Mouse (Mus musculus) ovary, adult 10 weeks (tissue): Measurements from ENCODE around the gene Rhox4a2. TPM values are rescaled to one million over a fixed set of nuclear protein-coding genes. Genes with fewer than 3 reads are reported as not detected.

ENCODE experiments used
- polyA plus RNA-seq: library from polyadenylated mRNA; stranded (reverse); fragments of 350-450 nt; fragmentation: Illumina TruSeq; extraction: RNeasy Lipid Tissue Mini Kit (QIAGEN cat#74804); gene quantifications from one replicate; pipeline ENCODE4 v1.2.3, GENCODE M21; 2014

Gene Rhox4a2
- not detected for polyA plus RNA-seq

GRCm38 (mm10) chrX:37390548-37390947 is at the start of gene Rhox4a2:
Rhox4a2 (plus strand) TSS chrX:37390848.

GRCm38 (mm10) chrX:37379728-37380127 is 10.9 kb upstream of the Rhox4a2 start, which contains the start of gene Rhox3a2:
Rhox3a2 (plus strand) TSS chrX:37380028.

DNA sequence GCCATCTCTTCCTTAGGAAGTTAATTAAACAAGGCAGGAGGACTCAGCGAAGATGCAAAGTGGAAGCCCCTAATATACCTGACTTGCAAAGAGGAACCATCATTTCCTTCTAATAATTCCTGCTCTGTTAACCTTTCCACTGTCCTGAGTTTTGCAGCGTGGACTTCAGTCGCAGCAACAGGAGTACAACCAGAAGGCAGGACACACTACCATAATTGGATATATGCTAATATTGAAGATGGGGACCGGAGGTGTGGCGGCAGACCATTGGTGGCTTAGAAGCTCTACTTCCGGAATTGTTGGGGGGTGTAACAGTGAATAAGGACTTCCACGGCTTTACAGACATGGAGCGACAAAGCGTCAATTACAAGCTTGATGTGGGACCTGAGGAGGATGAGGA is 21.1 kb downstream of the Rhox4a2 start, which contains the start of gene Rhox2b:
Rhox2b (plus strand) TSS at position 301 of the 400 bp plus-strand sequence.

DNA sequence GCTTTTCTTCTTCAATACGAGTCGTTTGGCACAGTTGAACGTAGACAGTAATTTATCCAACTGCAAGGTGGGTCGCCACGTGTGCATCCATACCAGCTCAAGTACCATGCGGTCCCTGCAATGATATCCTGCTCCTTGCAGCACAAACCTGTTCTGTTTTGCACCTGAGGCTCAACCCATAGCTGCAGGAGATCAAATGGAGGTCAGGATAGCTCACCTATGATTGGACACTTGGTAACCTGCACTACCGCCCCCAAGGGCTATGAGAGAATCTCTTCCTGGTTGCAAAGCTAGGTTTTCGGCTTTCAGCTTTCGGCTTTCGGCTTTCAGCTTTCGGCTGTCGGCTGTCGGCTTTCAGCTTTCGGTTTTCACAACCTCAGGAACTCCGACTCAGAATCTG is 41.5 kb downstream of the Rhox4a2 start, which contains the start of gene Rhox4b:
Rhox4b (plus strand) TSS at position 301 of the 400 bp plus-strand sequence.

Other genes starting within 250 kb of the Rhox4a2 start
- 1.6 TPM for gene Akap14, start 222.0 kb upstream of the Rhox4a2 start, polyA plus RNA-seq
- gene Ndufa1, start 199.7 kb upstream of the Rhox4a2 start, polyA plus RNA-seq: 149 TPM
- 0.40 TPM for gene Rnf113a1, start 199.6 kb upstream of the Rhox4a2 start, polyA plus RNA-seq
- gene Gm9, start 179.8 kb upstream of the Rhox4a2 start, polyA plus RNA-seq: not detected
- not detected for gene Rhox1, start 168.6 kb upstream of the Rhox4a2 start, polyA plus RNA-seq
- not detected for gene Rhox2a, start 145.9 kb upstream of the Rhox4a2 start, polyA plus RNA-seq
- gene Rhox3a, start 140.9 kb upstream of the Rhox4a2 start, polyA plus RNA-seq: not detected
- not detected for gene Rhox4a, start 125.5 kb upstream of the Rhox4a2 start, polyA plus RNA-seq
- not detected for gene Rhox3a2, start 10.8 kb upstream of the Rhox4a2 start, polyA plus RNA-seq
- not detected for gene Rhox2b, start 21.2 kb downstream of the Rhox4a2 start, polyA plus RNA-seq
- not detected for gene Rhox4b, start 41.6 kb downstream of the Rhox4a2 start, polyA plus RNA-seq
- not detected for gene Rhox2c, start 62.8 kb downstream of the Rhox4a2 start, polyA plus RNA-seq
- gene Rhox3c, start 67.7 kb downstream of the Rhox4a2 start, polyA plus RNA-seq: not detected
- gene Rhox4c, start 89.5 kb downstream of the Rhox4a2 start, polyA plus RNA-seq: not detected
- gene Rhox2d, start 102.6 kb downstream of the Rhox4a2 start, polyA plus RNA-seq: not detected
- gene Rhox4d, start 123.5 kb downstream of the Rhox4a2 start, polyA plus RNA-seq: not detected
- gene Rhox2e, start 139.6 kb downstream of the Rhox4a2 start, polyA plus RNA-seq: not detected
- not detected for gene Rhox3e, start 151.2 kb downstream of the Rhox4a2 start, polyA plus RNA-seq
- not detected for gene Rhox4e, start 166.6 kb downstream of the Rhox4a2 start, polyA plus RNA-seq
- gene Rhox2f, start 180.6 kb downstream of the Rhox4a2 start, polyA plus RNA-seq: not detected
- gene Rhox3f, start 190.1 kb downstream of the Rhox4a2 start, polyA plus RNA-seq: not detected
- gene Rhox4f, start 216.9 kb downstream of the Rhox4a2 start, polyA plus RNA-seq: not detected
- not detected for gene Rhox3g, start 237.8 kb downstream of the Rhox4a2 start, polyA plus RNA-seq